Mouse (Mus musculus) c-Kit-positive CD71-positive TER-119-negative erythroid progenitor cells, embryonic 14.5 days (primary cell): ENCODE measurements around the gene Olfr243.
"Not testable (repeated sequence)": the region's sequence is repeated elsewhere in the genome, so short reads cannot be mapped to it uniquely, and the experiment has no call there.

Source experiments
- DNase-seq: peaks from one replicate; pipeline ENCODE4 v3.0.0-alpha.2; 2013; ENCODE audit warnings: low read depth

The Olfr243 gene

GRCm38 (mm10) chr7:103714371-103714770 is at the start of gene Olfr243:
TSS of gene Olfr243 (plus strand) at chr7:103714671.
- DNase-seq: no peak

DNA sequence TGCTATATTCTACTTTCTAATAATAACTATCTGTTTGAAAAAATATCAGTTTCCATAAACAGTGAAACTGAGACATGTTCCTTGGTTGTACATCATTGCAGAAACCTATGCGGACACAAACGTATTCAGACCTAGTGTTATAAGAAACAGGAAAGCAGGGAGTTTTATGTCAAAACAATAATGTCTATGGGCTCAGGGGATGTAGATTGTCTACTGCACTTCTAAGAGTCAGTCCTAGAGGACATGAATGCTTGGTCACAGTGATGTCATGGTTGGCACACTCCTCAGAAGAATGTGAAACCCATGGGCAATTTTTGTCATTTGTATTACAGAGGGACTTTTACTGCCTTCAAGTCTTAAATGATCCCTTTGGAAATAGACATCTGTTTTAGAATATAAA is 43.4 kb upstream of the Olfr243 start, which contains the start of gene Olfr624:
Gene Olfr624, minus strand, starts transcription at position 101 of the 400 bp plus-strand sequence.
- no peak for DNase-seq

GRCm38 (mm10) chr7:103682420-103682819 is 32.1 kb upstream of the Olfr243 start, which contains the start of gene Olfr625-ps1:
TSS of gene Olfr625-ps1 (plus strand) at chr7:103682720.
- no peak for DNase-seq

DNA sequence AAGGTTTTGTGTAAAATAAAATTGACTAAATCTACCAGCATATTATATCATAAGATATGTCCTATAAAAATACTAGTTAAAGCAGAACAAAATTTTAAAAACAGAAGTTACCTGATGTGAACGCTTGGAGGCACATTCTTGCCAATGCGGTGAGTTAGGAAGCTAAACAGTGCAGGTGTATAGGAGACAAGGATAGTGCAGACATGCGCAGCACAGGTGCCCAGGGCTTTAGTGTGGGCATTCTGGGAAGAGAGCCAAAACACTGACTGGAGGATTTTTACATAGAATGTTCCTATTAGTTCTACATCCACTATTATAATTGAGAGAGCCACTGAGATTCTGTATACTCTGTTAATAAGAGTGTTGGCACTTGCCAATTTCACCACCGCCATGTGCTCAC is 15.0 kb upstream of the Olfr243 start:
- DNase-seq: no peak

GRCm38 (mm10) chr7:103712024-103712423 is 2.4 kb upstream of the Olfr243 start:
- DNase-seq: no peak

DNA sequence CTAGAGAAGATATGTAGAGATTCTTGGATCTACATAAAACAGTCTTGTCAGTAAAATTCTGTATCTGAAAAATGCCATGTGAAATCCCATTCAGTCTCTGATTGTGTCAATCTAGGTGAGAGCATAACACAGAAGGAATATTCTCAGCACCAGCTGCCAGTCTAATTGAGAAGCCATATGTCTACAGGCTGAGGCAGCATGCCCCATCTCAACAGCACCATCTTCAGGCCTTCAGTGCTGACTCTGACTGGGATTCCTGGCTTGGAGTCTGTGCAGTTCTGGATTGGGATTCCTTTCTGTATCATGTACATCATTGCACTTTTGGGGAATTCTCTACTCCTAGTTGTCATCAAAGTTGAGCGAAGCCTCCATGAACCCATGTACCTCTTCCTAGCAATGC is 1.9 kb downstream of the Olfr243 start:
- DNase-seq: not testable (repeated sequence)

DNA sequence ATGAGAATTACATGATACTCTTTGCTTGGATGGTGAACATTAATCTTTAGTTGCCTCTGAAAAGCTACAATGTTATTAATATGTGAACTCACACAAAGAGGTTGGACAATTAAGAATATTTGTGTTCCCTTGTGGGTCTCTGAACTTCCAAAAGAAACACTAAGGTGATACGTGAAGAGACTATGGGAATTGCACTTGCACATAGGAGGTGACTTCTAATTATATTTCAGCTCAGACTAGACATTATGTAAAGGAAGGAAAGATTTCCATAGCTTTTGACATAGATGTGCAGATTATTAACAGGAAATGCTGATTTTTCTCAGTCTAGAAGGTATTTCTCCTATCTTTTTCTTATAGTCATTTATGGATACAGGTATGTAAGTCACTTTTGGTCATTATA is 15.6 kb downstream of the Olfr243 start, which contains the start of gene Olfr628:
Gene Olfr628, plus strand, starts transcription at position 301 of the 400 bp plus-strand sequence.
- DNase-seq: no peak

- no peak for DNase-seq
Observed at GRCm38 (mm10) chr7:103744843-103745242, 30.4 kb downstream of the Olfr243 start, which contains the start of gene Olfr629. TSS of gene Olfr629 (minus strand) at chr7:103744943.

- no peak for DNase-seq
Observed at GRCm38 (mm10) chr7:103757233-103757632, 42.8 kb downstream of the Olfr243 start, which contains the start of gene Olfr630. TSS of gene Olfr630 (minus strand) at chr7:103757333.

DNA sequence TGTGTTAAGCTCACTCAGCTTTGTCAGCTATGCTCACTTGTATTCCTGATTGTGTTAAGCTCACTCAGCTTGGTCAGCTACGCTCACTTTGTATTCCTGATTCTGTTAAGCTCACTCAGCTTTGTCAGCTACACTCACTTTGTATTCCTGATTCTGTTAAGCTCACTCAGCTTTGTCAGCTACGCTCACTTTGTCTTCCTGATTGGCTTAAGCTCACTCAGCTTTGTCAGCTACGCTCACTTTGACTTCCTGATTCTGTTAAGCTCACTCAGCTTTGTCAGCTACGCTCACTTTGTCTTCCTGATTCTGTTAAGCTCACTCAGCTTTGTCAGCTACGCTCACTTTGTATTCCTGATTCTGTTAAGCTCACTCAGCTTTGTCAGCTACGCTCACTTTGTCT is 47.7 kb downstream of the Olfr243 start:
- DNase-seq: not testable (repeated sequence)

DNA sequence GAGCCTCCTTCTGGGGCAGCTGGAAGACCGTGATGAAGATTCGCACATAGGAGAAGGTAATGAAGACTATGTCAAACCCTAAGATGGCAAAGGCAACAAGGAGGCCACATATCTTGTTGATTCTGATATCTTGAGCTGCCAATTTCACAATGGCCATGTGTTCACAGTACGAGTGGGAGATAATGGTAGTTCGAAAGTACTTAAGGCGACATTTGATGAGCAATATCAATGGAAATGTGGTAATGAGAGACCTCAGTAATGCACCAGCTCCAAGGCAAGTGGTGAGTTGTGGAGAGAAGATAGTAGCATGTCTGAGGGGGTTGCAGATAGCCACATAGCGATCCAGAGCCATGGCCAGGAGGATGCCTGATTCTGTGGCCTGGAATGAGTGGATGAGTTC is 53.2 kb downstream of the Olfr243 start:
- not testable (repeated sequence) for DNase-seq
